23 mouse cellular contexts compared by ENCODE assay signal in genomic region chr2:147753089-147753488, GRCm38 (mm10).
DNase-seq lines count a peak whose midpoint lies in the region; ATAC-seq lines count a peak whose summit lies in the region.
"Had no signal": no experiment of that assay in that cellular context is flagged by ENCODE, and none has a peak within 500 bp of the region (broad histone marks: within the 10 kb centered on the region; RNA-seq: fewer than 3 reads in every experiment).

No protein-coding gene starts in this region.

- H3K27ac ChIP-seq in forebrain, embryonic 16.5 days (ENCODE audit: low read length) = no peak overlapping the region
- no peak overlapping the region for H3K27ac ChIP-seq in forebrain, embryonic 15.5 days (replicated peaks)
- H3K27ac ChIP-seq: embryonic facial prominence, embryonic 13.5 days; embryonic facial prominence, embryonic 15.5 days had no signal

- no peaks in the 10 kb centered on the region for H3K9me3 ChIP-seq in forebrain, embryonic 16.5 days (ENCODE audit: control insufficient read depth, low read length)
- H3K9me3 ChIP-seq in forebrain, embryonic 15.5 days = no peaks in the 10 kb centered on the region
- H3K9me3 ChIP-seq: embryonic facial prominence, embryonic 13.5 days; embryonic facial prominence, embryonic 15.5 days had no signal

- H3K9ac ChIP-seq in forebrain, embryonic 16.5 days (replicated peaks; ENCODE audit: low read depth, low read length) = no peak overlapping the region
- H3K9ac ChIP-seq in forebrain, embryonic 15.5 days (replicated peaks) = no peak overlapping the region
- H3K9ac ChIP-seq: embryonic facial prominence, embryonic 13.5 days; embryonic facial prominence, embryonic 15.5 days had no signal

- H3K36me3 ChIP-seq in forebrain, embryonic 16.5 days (ENCODE audit: control insufficient read depth, insufficient read depth) = no peaks in the 10 kb centered on the region
- no peaks in the 10 kb centered on the region for H3K36me3 ChIP-seq in forebrain, embryonic 15.5 days
- H3K36me3 ChIP-seq: embryonic facial prominence, embryonic 13.5 days; embryonic facial prominence, embryonic 15.5 days had no signal

- peak; percentile 27; the same call in 1 of the 2 replicates for ATAC-seq in forebrain, embryonic 16.5 days
- no peak for ATAC-seq in forebrain, embryonic 15.5 days (replicated peaks)
- peak; percentile 77 for ATAC-seq in frontal cortex, adult (ENCODE audit: low TSS enrichment)
- ATAC-seq in granulocyte monocyte progenitor cell, adult 5-6 weeks (replicated peaks; ENCODE audit: poor library complexity, severe bottlenecking) = no peak
- ATAC-seq: activated CD4-positive, CD25-positive, alpha-beta regulatory T cell, adult 4 months; forebrain, embryonic 14.5 days; Patski had no signal

- no peak overlapping the region for H3K4me3 ChIP-seq in forebrain, embryonic 16.5 days (replicated peaks; ENCODE audit: low read length)
- H3K4me3 ChIP-seq in forebrain, embryonic 15.5 days = no peak overlapping the region
- H3K4me3 ChIP-seq: embryonic facial prominence, embryonic 13.5 days; embryonic facial prominence, embryonic 15.5 days had no signal

- no peak overlapping the region for H3K4me2 ChIP-seq in forebrain, embryonic 16.5 days (ENCODE audit: low read length)
- H3K4me2 ChIP-seq in forebrain, embryonic 15.5 days (replicated peaks) = no peak overlapping the region
- H3K4me2 ChIP-seq: embryonic facial prominence, embryonic 13.5 days; embryonic facial prominence, embryonic 15.5 days had no signal

- WGBS in forebrain, embryonic 16.5 days = 69% methylated on average over 2 of the region's 2 CpGs
- 60% methylated on average over 2 of the region's 2 CpGs for WGBS in forebrain, embryonic 15.5 days

- no peak for DNase-seq in frontal cortex, postnatal 10 days (ENCODE audit: low spot score in 2 of 2)
- peak; percentile 89 for DNase-seq in 3T3-L1 (ENCODE audit: low read depth, low spot score)
- peak; percentile 40 for DNase-seq in brain, adult 2 months (ENCODE audit: low read depth, low spot score)
- DNase-seq in lung, postnatal 14 days = no peak
- DNase-seq: adrenal gland, adult 8-10 months; adrenal gland, postnatal 14 days; adrenal gland, postnatal 36 days; cerebellum, adult 11 months; cerebellum, adult 18-20 months; cerebellum, adult 8-10 months; cerebellum, adult 9-11 months; cerebellum, postnatal 14 days; cerebellum, postnatal 36 days; embryo, embryonic 11 days had no signal

- no peaks in the 10 kb centered on the region for H3K27me3 ChIP-seq in forebrain, embryonic 16.5 days (replicated peaks; ENCODE audit: control insufficient read depth, insufficient read depth, low read length)
- H3K27me3 ChIP-seq in forebrain, embryonic 15.5 days = no peaks in the 10 kb centered on the region

- no peaks in the 10 kb centered on the region for H3K4me1 ChIP-seq in forebrain, embryonic 16.5 days (replicated peaks; ENCODE audit: control insufficient read depth, insufficient read depth, low read length)
- no peaks in the 10 kb centered on the region for H3K4me1 ChIP-seq in forebrain, embryonic 15.5 days
- H3K4me1 ChIP-seq: embryonic facial prominence, embryonic 15.5 days had no signal

Comparison
In these comparisons a context has a peak if more than half of its experiments do, and no peak if none do; other contexts are left out.
1. ATAC-seq: peak in forebrain, embryonic 16.5 days (single experiment) and frontal cortex, adult (single experiment); none in forebrain, embryonic 15.5 days (single experiment) and granulocyte monocyte progenitor cell, adult 5-6 weeks (single experiment).
2. DNase-seq: peak in 3T3-L1 (single experiment) and brain, adult 2 months (single experiment); none in frontal cortex, postnatal 10 days (0 of 2) and lung, postnatal 14 days (single experiment).